19 mouse cellular contexts compared by ENCODE assay signal in the genomic region with DNA sequence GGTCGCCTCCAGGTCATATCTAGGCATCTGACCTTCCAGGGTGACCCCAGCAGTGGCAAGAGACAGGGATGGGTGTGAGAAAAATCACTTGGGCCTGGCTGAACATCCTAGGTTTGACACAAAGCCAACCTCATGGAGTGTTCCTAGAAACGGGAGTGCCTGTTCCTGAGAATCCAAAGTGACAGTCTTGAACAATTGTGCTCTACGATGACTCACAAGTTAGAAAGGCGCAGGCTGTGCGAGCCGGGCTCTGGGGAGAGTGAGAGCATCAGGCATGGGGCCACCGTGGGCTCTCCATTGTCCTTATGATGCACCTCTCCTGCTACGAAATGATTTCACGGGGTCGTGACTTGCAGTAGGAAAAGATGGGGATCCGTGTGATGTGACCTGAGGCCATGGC. TPM values are rescaled to one million over a fixed set of nuclear protein-coding genes. Genes with fewer than 3 reads are reported as not detected.
DNase-seq lines count a peak whose midpoint lies in the region; ATAC-seq and TF ChIP-seq lines count a peak whose summit lies in the region.
"Had no signal": no experiment of that assay in that cellular context is flagged by ENCODE, and none has a peak within 500 bp of the region (broad histone marks: within the 10 kb centered on the region; RNA-seq: fewer than 3 reads in every experiment).

No protein-coding gene starts in this region.

- no peak for TF ChIP-seq CTCF in gastrocnemius, adult 2 months (IDR thresholded peaks at IDR 0.05)

- H3K4me3 ChIP-seq in gastrocnemius, adult 2 months = no peak overlapping the region
- H3K4me3 ChIP-seq: embryonic facial prominence, embryonic 13.5 days; forebrain, embryonic 15.5 days; hindbrain, embryonic 12.5 days; limb, embryonic 10.5 days; midbrain, embryonic 13.5 days; myocyte had no signal

- ATAC-seq in inflammation-experienced regulatory T-cells, adult 6 months = no peak
- ATAC-seq: forebrain, embryonic 15.5 days; liver, postnatal 0 days; midbrain, embryonic 13.5 days had no signal

- H3K27ac ChIP-seq in gastrocnemius, adult 2 months = no peak overlapping the region
- H3K27ac ChIP-seq: embryonic facial prominence, embryonic 13.5 days; forebrain, embryonic 15.5 days; hindbrain, embryonic 12.5 days; limb, embryonic 10.5 days; midbrain, embryonic 13.5 days had no signal

- peak; percentile 39 for DNase-seq in gastrocnemius, adult 2 months
- DNase-seq in gastrocnemius, postnatal 4 days (ENCODE audit: low spot score in 2 of 2) = no peak
- DNase-seq in left cerebral cortex, adult 18-20 months (ENCODE audit: low spot score in 2 of 2) = peak; percentile 3 to 11
- no peak for DNase-seq in left cerebral cortex, postnatal 36 days (ENCODE audit: low spot score in 2 of 2)
- peak; percentile 8 for DNase-seq in R1 (ENCODE audit: low read depth, low spot score)
- peak; percentile 46 for DNase-seq in skeletal muscle tissue, adult 2 months (ENCODE audit: low read depth, low spot score)
- no peak for DNase-seq in kidney, postnatal 25 days
- DNase-seq: cerebellum, adult 9-11 months; kidney, adult 2 months; kidney, postnatal 14 days; liver, postnatal 0 days; lung, postnatal 10 days had no signal

- intact Hi-C loops in gastrocnemius, adult 2 months (cut with DNase I) = no loop called here
- intact Hi-C loops in left cerebral cortex, postnatal 36 days (cut with DNase I) = no loop called here

RNA-seq across cellular contexts. Expression of gene Smpd3, which starts 11.6 kb away (rescaled TPM):
- total RNA-seq in gastrocnemius, adult 2 months (2021) = 1 to 10 TPM in 1 of 2 experiments, under 1 TPM in 1; 0.79 to 1.9 TPM
- total RNA-seq in gastrocnemius, postnatal 4 days (2021) = 1 to 10 TPM; 1.3 to 2.0 TPM
- total RNA-seq in left cerebral cortex, adult 18-20 months (2021) = 10 to 100 TPM; 51.2 to 59.3 TPM
- total RNA-seq in left cerebral cortex, postnatal 36 days (2021) = 10 to 100 TPM; 59.2 to 69.9 TPM
- not detected for polyA plus RNA-seq in inflammation-experienced regulatory T-cells, adult 6 months (2017; shearing (Covaris generic))

Comparison
In these comparisons a context has a peak if more than half of its experiments do, and no peak if none do; other contexts are left out.
1. DNase-seq: peak in gastrocnemius, adult 2 months (single experiment), left cerebral cortex, adult 18-20 months (2 of 2), R1 (single experiment) and skeletal muscle tissue, adult 2 months (single experiment); none in gastrocnemius, postnatal 4 days (0 of 2), left cerebral cortex, postnatal 36 days (0 of 2) and kidney, postnatal 25 days (0 of 2).
2. RNA of gene Smpd3, which starts 11.6 kb away (total RNA-seq): 59.2 to 69.9 TPM in left cerebral cortex, postnatal 36 days and 51.2 to 59.3 TPM in left cerebral cortex, adult 18-20 months; 1.3 to 2.0 TPM in gastrocnemius, postnatal 4 days and 0.79 to 1.9 TPM in gastrocnemius, adult 2 months; every median in the first group is over 10 times any median in the second.